Mouse (Mus musculus) heart, adult 8-10 months (tissue): ENCODE measurements at regions not wholly inside any gene's neighbourhood (a gene's known extent, or its start where the extent isn't known, plus 50 kb on each side); places are given as distances from the start of the nearest gene placed in this dataset.

Source experiments
- DNase-seq: peaks from one replicate; pipeline ENCODE4 v3.0.0; 2022; ENCODE audit warnings: low spot score

GRCm38 (mm10) chr13:44398613-44399369, 330.5 kb upstream of the Jarid2 start:
- no peak for DNase-seq

- DNase-seq = no peak
These were observed 329.9 kb upstream of the Jarid2 start for GRCm38 (mm10) chr13:44399370-44399685.

GRCm38 (mm10) chr13:44399831-44400321, 329.4 kb upstream of the Jarid2 start:
- no peak for DNase-seq

- no peak for DNase-seq
These were observed 325.2 kb upstream of the Jarid2 start for GRCm38 (mm10) chr13:44404010-44404575.

- DNase-seq = no peak
These were observed 322.0 kb upstream of the Jarid2 start for GRCm38 (mm10) chr13:44407307-44407706.

GRCm38 (mm10) chr13:44408619-44408959, 320.7 kb upstream of the Jarid2 start:
- DNase-seq = no peak

GRCm38 (mm10) chr13:44408960-44409719, 320.1 kb upstream of the Jarid2 start:
- peak; percentile 73 for DNase-seq

- no peak for DNase-seq
These were observed 319.6 kb upstream of the Jarid2 start for GRCm38 (mm10) chr13:44409720-44410047.

GRCm38 (mm10) chr13:44411781-44412496, 317.3 kb upstream of the Jarid2 start:
- no peak for DNase-seq

- no peak for DNase-seq
These were observed 316.0 kb upstream of the Jarid2 start for GRCm38 (mm10) chr13:44413305-44413704.

- peak; percentile 53 for DNase-seq
These were observed 313.3 kb upstream of the Jarid2 start for GRCm38 (mm10) chr13:44415971-44416370.

GRCm38 (mm10) chr13:44416986-44417385, 312.3 kb upstream of the Jarid2 start:
- DNase-seq = no peak

- DNase-seq = no peak
These were observed 310.2 kb upstream of the Jarid2 start for GRCm38 (mm10) chr13:44419056-44419455.

GRCm38 (mm10) chr13:44419472-44420226, 309.6 kb upstream of the Jarid2 start:
- DNase-seq = peak; percentile 53

GRCm38 (mm10) chr13:44420227-44420592, 309.1 kb upstream of the Jarid2 start:
- DNase-seq = no peak

- no peak for DNase-seq
These were observed 308.3 kb upstream of the Jarid2 start for GRCm38 (mm10) chr13:44420941-44421340.

- no peak for DNase-seq
These were observed 307.8 kb upstream of the Jarid2 start for GRCm38 (mm10) chr13:44421426-44421825.

- DNase-seq = no peak
These were observed 307.4 kb upstream of the Jarid2 start for GRCm38 (mm10) chr13:44421922-44422321.

- no peak for DNase-seq
These were observed 298.8 kb upstream of the Jarid2 start for GRCm38 (mm10) chr13:44430492-44430891.

GRCm38 (mm10) chr13:44437709-44438108, 291.6 kb upstream of the Jarid2 start:
- no peak for DNase-seq

- DNase-seq = no peak
These were observed 288.2 kb upstream of the Jarid2 start for GRCm38 (mm10) chr13:44441061-44441460.
